Mouse (Mus musculus) MEL (cell line): ENCODE data around the gene Lcn12. TPM values are rescaled to one million over a fixed set of nuclear protein-coding genes. Genes with fewer than 3 reads are reported as not detected.
A peak's percentile ranks its signal among the peaks of the same experiment; 100 is the strongest.

Experiments used
- DNase-seq: peaks from one replicate; pipeline ENCODE4 v3.0.0; 2011; ENCODE audit warnings: low read depth, low spot score
- H3K27ac ChIP-seq: 2 replicates; pipeline ENCODE4 v1.5.1; 2012; ENCODE audit warnings: low read depth, mild to moderate bottlenecking, control low read depth, low read length, moderate library complexity; ENCODE audit not compliant: control insufficient read depth
- H3K27me3 ChIP-seq, 2 experiments: fragments of 150-350 bp in 1 of 2; sonication (generic) in 1 of 2; 2 replicates each; pipeline ENCODE4 v1.6.1; 2012; ENCODE audit warnings: low read length in 2 of 2, mild to moderate bottlenecking in 2 of 2, improper control_type of control experiment in 1 of 2, moderate library complexity in 1 of 2; ENCODE audit not compliant: insufficient read depth in 2 of 2, control insufficient read depth in 1 of 2
- H3K36me3 ChIP-seq, 2 experiments: 2 replicates each; pipeline ENCODE4 v1.6.1; 2012 to 2014; ENCODE audit warnings: low read length in 2 of 2, improper control_type of control experiment in 1 of 2, inconsistent platforms in 1 of 2, mild to moderate bottlenecking in 1 of 2; ENCODE audit not compliant: insufficient read depth in 2 of 2, control insufficient read depth in 1 of 2
- H3K4me1 ChIP-seq, 2 experiments: fragments of 150-350 bp in 1 of 2; sonication (generic) in 1 of 2; 2 replicates each; pipeline ENCODE4 v1.6.1; 2012; ENCODE audit warnings: low read length in 2 of 2, improper control_type of control experiment in 1 of 2, mild to moderate bottlenecking in 1 of 2; ENCODE audit not compliant: insufficient read depth in 2 of 2, control insufficient read depth in 1 of 2
- H3K4me3 ChIP-seq, 2 experiments: fragments of 150-350 bp in 1 of 2; sonication (generic) in 1 of 2; 2 replicates each; pipeline ENCODE4 v1.5.1; 2012; ENCODE audit warnings: low read depth in 2 of 2, low read length in 2 of 2, mild to moderate bottlenecking in 2 of 2, moderate library complexity in 2 of 2, control low read depth in 1 of 2, improper control_type of control experiment in 1 of 2; ENCODE audit not compliant: control insufficient read depth in 1 of 2, insufficient read depth in 1 of 2
- H3K79me2 ChIP-seq: 2 replicates; pipeline ENCODE4 v1.6.1; 2012; ENCODE audit warnings: mild to moderate bottlenecking, low read length, moderate library complexity; ENCODE audit not compliant: control insufficient read depth, poor library complexity, insufficient read depth
- H3K9ac ChIP-seq: 2 replicates; pipeline ENCODE4 v1.6.1; 2012; ENCODE audit warnings: low read depth, mild to moderate bottlenecking, control low read depth, low read length, moderate library complexity; ENCODE audit not compliant: control insufficient read depth, poor library complexity, severe bottlenecking
- H3K9me3 ChIP-seq: fragments of 150-350 bp; sonication (generic); replicated peaks from 2 replicates; pipeline ENCODE4 v1.6.1; 2012; ENCODE audit warnings: mild to moderate bottlenecking, low read length, improper control_type of control experiment, moderate library complexity; ENCODE audit not compliant: insufficient read depth
- CHD1 ChIP-seq: IDR thresholded peaks from 2 replicates; pipeline ENCODE4 v1.6.1; 2012; ENCODE audit warnings: low read depth, mild to moderate bottlenecking, inconsistent platforms, low read length, improper control_type of control experiment
- CHD2 ChIP-seq: IDR thresholded peaks from 2 replicates; pipeline ENCODE4 v1.6.1; 2011; ENCODE audit warnings: low read length, improper control_type of control experiment
- ELF1 ChIP-seq: IDR thresholded peaks from 2 replicates; pipeline ENCODE4 v1.6.1; 2014; ENCODE audit warnings: low read depth, mild to moderate bottlenecking, inconsistent platforms, low read length, improper control_type of control experiment, moderate library complexity
- EP300 ChIP-seq, 2 experiments: IDR thresholded peaks; 2 replicates each; pipeline ENCODE4 v1.6.1; 2011; ENCODE audit warnings: improper control_type of control experiment in 2 of 2, low read length in 2 of 2, low read depth in 1 of 2, mild to moderate bottlenecking in 1 of 2
- GATA1 ChIP-seq: IDR thresholded peaks from 2 replicates; pipeline ENCODE4 v1.6.1; 2011; ENCODE audit warnings: low read depth, low read length, improper control_type of control experiment
- HCFC1 ChIP-seq: IDR thresholded peaks from 2 replicates; pipeline ENCODE4 v1.6.1; 2012; ENCODE audit warnings: low read depth, mild to moderate bottlenecking, inconsistent platforms, low read length, improper control_type of control experiment, moderate library complexity
- JUND ChIP-seq: IDR thresholded peaks from 2 replicates; pipeline ENCODE4 v1.6.1; 2011; ENCODE audit warnings: low read depth, mild to moderate bottlenecking, improper control_type of control experiment, low read length
- KAT2A ChIP-seq: conservative IDR thresholded peaks from 2 replicates; pipeline ENCODE4 v1.6.1; 2012; ENCODE audit warnings: low read depth, low read length, improper control_type of control experiment, inconsistent platforms
- MEF2A ChIP-seq: IDR thresholded peaks from 2 replicates; pipeline ENCODE4 v1.6.1; 2014; ENCODE audit warnings: low read depth, mild to moderate bottlenecking, inconsistent platforms, low read length, improper control_type of control experiment; ENCODE audit not compliant: poor library complexity, insufficient replicate concordance, severe bottlenecking; ENCODE audit errors: extremely low read depth
- MYB ChIP-seq: IDR thresholded peaks from 2 replicates; pipeline ENCODE4 v1.6.1; 2011; ENCODE audit warnings: mild to moderate bottlenecking, low read depth, low read length, improper control_type of control experiment
- NELFE ChIP-seq: IDR thresholded peaks from 2 replicates; pipeline ENCODE4 v1.6.1; 2011; ENCODE audit warnings: low read depth, low read length, improper control_type of control experiment
- NRF1 ChIP-seq: IDR thresholded peaks from 2 replicates; pipeline ENCODE4 v1.6.1; 2014; ENCODE audit warnings: low read depth, mild to moderate bottlenecking, inconsistent platforms, low read length, improper control_type of control experiment, moderate library complexity; ENCODE audit not compliant: poor library complexity, insufficient read depth, severe bottlenecking
- POLR2A ChIP-seq, 2 experiments: IDR thresholded peaks; 2 replicates each; pipeline ENCODE4 v1.6.1; 2011 to 2012; ENCODE audit warnings: low read length in 2 of 2, mild to moderate bottlenecking in 2 of 2, control low read depth in 1 of 2, improper control_type of control experiment in 1 of 2, low read depth in 1 of 2, moderate library complexity in 1 of 2; ENCODE audit not compliant: control insufficient read depth in 1 of 2, insufficient read depth in 1 of 2, poor library complexity in 1 of 2
- POLR2AphosphoS2 ChIP-seq: IDR thresholded peaks from 2 replicates; pipeline ENCODE4 v1.6.1; 2011; ENCODE audit warnings: low read length, improper control_type of control experiment
- POLR2AphosphoS5 ChIP-seq: IDR thresholded peaks from 2 replicates; pipeline ENCODE4 v1.6.1; 2012; ENCODE audit warnings: low read depth, borderline replicate concordance, mild to moderate bottlenecking, inconsistent platforms, low read length, moderate library complexity, mixed read lengths
- RAD21 ChIP-seq: IDR thresholded peaks from 2 replicates; pipeline ENCODE4 v1.6.1; 2011; ENCODE audit warnings: mild to moderate bottlenecking, low read depth, low read length, improper control_type of control experiment
- RCOR1 ChIP-seq: IDR thresholded peaks from 2 replicates; pipeline ENCODE4 v1.6.1; 2012; ENCODE audit warnings: low read depth, mild to moderate bottlenecking, inconsistent platforms, low read length, improper control_type of control experiment
- SIN3A ChIP-seq: IDR thresholded peaks from 2 replicates; pipeline ENCODE4 v1.6.1; 2012; ENCODE audit warnings: low read length, improper control_type of control experiment, inconsistent platforms
- SMC3 ChIP-seq: IDR thresholded peaks from 2 replicates; pipeline ENCODE4 v1.6.1; 2011; ENCODE audit warnings: low read depth, low read length, improper control_type of control experiment
- TBP ChIP-seq: IDR thresholded peaks from 2 replicates; pipeline ENCODE4 v1.8.0; 2011; ENCODE audit warnings: low read depth, low read length, improper control_type of control experiment
- UBTF ChIP-seq: IDR thresholded peaks from 2 replicates; pipeline ENCODE4 v1.6.1; 2012; ENCODE audit warnings: low read depth, mild to moderate bottlenecking, inconsistent platforms, low read length, improper control_type of control experiment, moderate library complexity, borderline replicate concordance; ENCODE audit not compliant: insufficient read depth
- USF2 ChIP-seq, 2 experiments: IDR thresholded peaks; 2 replicates each; pipeline ENCODE4 v1.6.1; 2011 to 2012; ENCODE audit warnings: improper control_type of control experiment in 2 of 2, low read length in 2 of 2, borderline replicate concordance in 1 of 2, inconsistent platforms in 1 of 2, low read depth in 1 of 2, mild to moderate bottlenecking in 1 of 2; ENCODE audit not compliant: insufficient read depth in 1 of 2
- ZC3H11A ChIP-seq: IDR thresholded peaks from 2 replicates; pipeline ENCODE4 v1.6.1; 2012; ENCODE audit warnings: low read depth, mild to moderate bottlenecking, inconsistent platforms, low read length, improper control_type of control experiment
- ZMIZ1 ChIP-seq: IDR thresholded peaks from 2 replicates; pipeline ENCODE4 v1.6.1; 2012; ENCODE audit warnings: low read depth, mild to moderate bottlenecking, inconsistent platforms, low read length, improper control_type of control experiment, moderate library complexity
- ZNF384 ChIP-seq: IDR thresholded peaks from 2 replicates; pipeline ENCODE4 v1.6.1; 2012; ENCODE audit warnings: low read depth, mild to moderate bottlenecking, inconsistent platforms, low read length, improper control_type of control experiment
- polyA plus RNA-seq, 2 experiments: library from polyadenylated mRNA; stranded (reverse) in 1 of 2; unstranded in 1 of 2; fragments of >175 nt in 1 of 2; fragments of >200 nt in 1 of 2; gene quantifications; 2 replicates each; pipeline versions ENCODE4 v1.2.1 to v1.2.4; 2012; ENCODE audit warnings: low replicate concordance in 2 of 2, low read depth in 1 of 2; ENCODE audit not compliant: insufficient read length in 2 of 2, insufficient read depth in 1 of 2, missing spikeins in 1 of 2
- total RNA-seq: library from RNA; depleted of rRNA; stranded (reverse); fragments of 300-350 nt; gene quantifications from 2 replicates; pipeline ENCODE4 v1.2.3, GENCODE M21; 2012

Lcn12 gene
- total and polyA plus RNA-seq, 3 experiments, result not detected

- TF ChIP-seq SIN3A (peak; percentile 35; the same call in 1 of the 2 replicates), RAD21 (peak; percentile 37), CHD2 (no peak), EP300 (IDR thresholded peaks at IDR 0.05; ENCODE audit: low read depth in 1 of 2, low read length in 2 of 2) (no peak), ELF1 (no peak), POLR2AphosphoS5 (no peak), UBTF (no peak), ZC3H11A (peak; percentile 34)
Observed at GRCm38 (mm10) chr2:25496462-25496861, 2.8 kb upstream of the Lcn12 start (continued).

- H3K4me3 ChIP-seq, result no peak overlapping the region
- no peak overlapping the region for H3K27ac ChIP-seq
- TF ChIP-seq MEF2A, result no peak
- no peak for TF ChIP-seq SIN3A
- TF ChIP-seq POLR2AphosphoS2, result no peak
- no peak for TF ChIP-seq SMC3
- TF ChIP-seq, all 39 proteins: peak for 0
- DNase-seq, result no peak
- Histone ChIP-seq H3K9me3 (no peaks in the 10 kb centered on the region), H3K4me1 (peaks cover 5 to 9% of the 10 kb centered on the region in 2 experiments; a peak in 3 of 4 replicates), H3K9ac (no peak overlapping the region), H3K27me3 (peaks cover 0 to 3% of the 10 kb centered on the region in 2 experiments; a peak in 3 of 4 replicates), H3K36me3 (peaks cover 0 to 8% of the 10 kb centered on the region in 2 experiments; a peak in 2 of 4 replicates), H3K79me2 (no peaks in the 10 kb centered on the region)
Observed at GRCm38 (mm10) chr2:25492988-25493387, 723 bp downstream of the Lcn12 start.

- Histone ChIP-seq H3K9me3 (no peaks in the 10 kb centered on the region), H3K4me1 (no peaks in the 10 kb centered on the region), H3K27ac (no peak overlapping the region), H3K36me3 (no peaks in the 10 kb centered on the region), H3K9ac (no peak overlapping the region), H3K79me2 (no peaks in the 10 kb centered on the region), H3K4me3 (no peak overlapping the region), H3K27me3 (peaks cover 2 to 10% of the 10 kb centered on the region in 2 experiments; a peak in 3 of 4 replicates)
- TF ChIP-seq MEF2A (no peak), USF2 (IDR thresholded peaks at IDR 0.05; ENCODE audit: borderline replicate concordance in 1 of 2, insufficient read depth in 1 of 2, low read depth in 1 of 2, low read length in 2 of 2) (no peak), POLR2AphosphoS2 (no peak), NELFE (no peak), KAT2A (no peak), MYB (no peak), RCOR1 (no peak), CHD1 (no peak), ZNF384 (no peak), HCFC1 (no peak), POLR2AphosphoS5 (no peak), ZC3H11A (no peak), JUND (no peak), TBP (no peak), GATA1 (no peak), POLR2A (IDR thresholded peaks at IDR 0.05; ENCODE audit: control insufficient read depth in 1 of 2, insufficient read depth in 1 of 2, low read depth in 1 of 2, low read length in 2 of 2, poor library complexity in 1 of 2) (no peak), ZMIZ1 (no peak), NRF1 (no peak)
- no peak for DNase-seq
Observed at GRCm38 (mm10) chr2:25488671-25489068, 5.0 kb downstream of the Lcn12 start.
